Comparison of ENCODE assay signal across 9 mouse cellular contexts in genomic region chr15:99778148-99778547, GRCm38 (mm10). TPM values are rescaled to one million over a fixed set of nuclear protein-coding genes. Genes with fewer than 3 reads are reported as not detected.
A peak's percentile ranks its signal among the peaks of the same experiment; 100 is the strongest.
DNase-seq lines count a peak whose midpoint lies in the region; ATAC-seq and TF ChIP-seq lines count a peak whose summit lies in the region.
"Had no signal": no experiment of that assay in that cellular context is flagged by ENCODE, and none has a peak within 500 bp of the region (broad histone marks: within the 10 kb centered on the region; RNA-seq: fewer than 3 reads in every experiment).

No protein-coding gene starts in this region.

- no peak overlapping the region for H3K9ac ChIP-seq in forebrain, embryonic 15.5 days (replicated peaks)
- no peak overlapping the region for H3K9ac ChIP-seq in forebrain, embryonic 13.5 days
- H3K9ac ChIP-seq in liver, embryonic 14.5 days (replicated peaks): no peak overlapping the region
- no peak overlapping the region for H3K9ac ChIP-seq in liver, embryonic 11.5 days (ENCODE audit: low read depth, low read length)
- H3K9ac ChIP-seq: liver, embryonic 15.5 days had no signal

- H3K4me3 ChIP-seq in forebrain, embryonic 15.5 days: no peak overlapping the region
- H3K4me3 ChIP-seq in forebrain, embryonic 13.5 days: no peak overlapping the region
- H3K4me3 ChIP-seq in liver, embryonic 14.5 days (ENCODE audit: insufficient read depth in 1 of 2, low read depth in 2 of 2, low read length in 2 of 2): no peak overlapping the region
- no peak overlapping the region for H3K4me3 ChIP-seq in liver, embryonic 11.5 days (ENCODE audit: low read depth, low read length)
- H3K4me3 ChIP-seq: liver, embryonic 15.5 days had no signal

- TF ChIP-seq CTCF in liver, embryonic 14.5 days (IDR thresholded peaks at IDR 0.05; ENCODE audit: low read depth): peak; percentile 69

- H3K4me2 ChIP-seq in forebrain, embryonic 15.5 days (replicated peaks): no peak overlapping the region
- H3K4me2 ChIP-seq in forebrain, embryonic 13.5 days: no peak overlapping the region
- no peak overlapping the region for H3K4me2 ChIP-seq in liver, embryonic 14.5 days (ENCODE audit: low read depth)
- H3K4me2 ChIP-seq in liver, embryonic 11.5 days: no peak overlapping the region
- H3K4me2 ChIP-seq: liver, embryonic 15.5 days had no signal

- H3K27ac ChIP-seq in forebrain, embryonic 15.5 days (replicated peaks): no peak overlapping the region
- no peak overlapping the region for H3K27ac ChIP-seq in forebrain, embryonic 13.5 days
- H3K27ac ChIP-seq in liver, embryonic 14.5 days: no peak overlapping the region
- no peak overlapping the region for H3K27ac ChIP-seq in liver, embryonic 11.5 days (ENCODE audit: low read depth, low read length)
- H3K27ac ChIP-seq: liver, embryonic 15.5 days had no signal

- TF ChIP-seq EP300 in liver, embryonic 14.5 days (IDR thresholded peaks at IDR 0.05; ENCODE audit: low read depth): no peak

- H3K4me1 ChIP-seq in forebrain, embryonic 15.5 days: no peaks in the 10 kb centered on the region
- H3K4me1 ChIP-seq in forebrain, embryonic 13.5 days: no peaks in the 10 kb centered on the region
- H3K4me1 ChIP-seq in liver, embryonic 14.5 days (replicated peaks; ENCODE audit: control insufficient read depth in 2 of 2, insufficient read depth in 2 of 2, low read length in 1 of 2): no peaks in the 10 kb centered on the region
- no peaks in the 10 kb centered on the region for H3K4me1 ChIP-seq in liver, embryonic 11.5 days (replicated peaks; ENCODE audit: control insufficient read depth, insufficient read depth, low read length)
- H3K4me1 ChIP-seq: liver, embryonic 15.5 days had no signal

- peak in 1 of 3 experiments; percentile 13 for DNase-seq in liver, embryonic 14.5 days (ENCODE audit: low read depth in 3 of 3, low spot score in 3 of 3)
- DNase-seq in liver, embryonic 11.5 days (ENCODE audit: low spot score): no peak
- peak; percentile 65 for DNase-seq in brain, adult 2 months (ENCODE audit: low read depth, low spot score)
- DNase-seq in lung, postnatal 14 days: peak; percentile 45
- no peak for DNase-seq in right cerebral cortex, postnatal 25 days
- DNase-seq in urinary bladder, postnatal 14 days (ENCODE audit: low spot score): no peak

- WGBS in forebrain, embryonic 15.5 days: 22% methylated on average over 7 of the region's 7 CpGs
- 21% methylated on average over 7 of the region's 7 CpGs for WGBS in forebrain, embryonic 13.5 days
- WGBS in liver, embryonic 14.5 days (ENCODE audit: insufficient replicate concordance): 23% methylated on average over 7 of the region's 7 CpGs
- 32% methylated on average over 7 of the region's 7 CpGs for WGBS in liver, embryonic 11.5 days

- ATAC-seq in forebrain, embryonic 15.5 days (replicated peaks): 0 out of 2 replicates have a peak, but pooled peaks have one; percentile 53
- no peak; the same call in 1 of the 2 replicates for ATAC-seq in forebrain, embryonic 13.5 days
- no peak for ATAC-seq in liver, embryonic 14.5 days (ENCODE audit: insufficient read depth)
- ATAC-seq in liver, embryonic 11.5 days (replicated peaks; ENCODE audit: low FRiP score): no peak

- H3K27me3 ChIP-seq in forebrain, embryonic 15.5 days: no peaks in the 10 kb centered on the region
- H3K27me3 ChIP-seq in forebrain, embryonic 13.5 days: no peaks in the 10 kb centered on the region
- H3K27me3 ChIP-seq in liver, embryonic 14.5 days (ENCODE audit: control insufficient read depth, insufficient read depth, low read length): no peaks in the 10 kb centered on the region
- H3K27me3 ChIP-seq in liver, embryonic 11.5 days (replicated peaks; ENCODE audit: control insufficient read depth, insufficient read depth, low read length): no peaks in the 10 kb centered on the region
- H3K27me3 ChIP-seq: liver, embryonic 15.5 days had no signal

- no peaks in the 10 kb centered on the region for H3K9me3 ChIP-seq in forebrain, embryonic 15.5 days
- H3K9me3 ChIP-seq in forebrain, embryonic 13.5 days (replicated peaks): no peaks in the 10 kb centered on the region
- H3K9me3 ChIP-seq in liver, embryonic 14.5 days (ENCODE audit: control insufficient read depth, low read length): no peaks in the 10 kb centered on the region
- no peaks in the 10 kb centered on the region for H3K9me3 ChIP-seq in liver, embryonic 11.5 days (ENCODE audit: control insufficient read depth, low read length)
- H3K9me3 ChIP-seq: liver, embryonic 15.5 days had no signal

- peaks cover 22% of the 10 kb centered on the region for H3K36me3 ChIP-seq in forebrain, embryonic 15.5 days
- peaks cover 35% of the 10 kb centered on the region for H3K36me3 ChIP-seq in forebrain, embryonic 13.5 days (ENCODE audit: poor library complexity, severe bottlenecking)
- no peaks in the 10 kb centered on the region for H3K36me3 ChIP-seq in liver, embryonic 14.5 days (replicated peaks; ENCODE audit: control insufficient read depth, insufficient read depth, low read depth)
- H3K36me3 ChIP-seq in liver, embryonic 11.5 days (ENCODE audit: control insufficient read depth, insufficient read depth, low read length): peaks cover 7% of the 10 kb centered on the region; the same call in 1 of the 2 replicates

RNA-seq across cellular contexts. Expression of gene Cers5, which starts 5.5 kb away (rescaled TPM):
- polyA plus RNA-seq in forebrain, embryonic 15.5 days (2015; fragmentation: Nextera tagmentation; extraction: Ambion mirVana): 69.4 and 69.7 TPM in 2 replicates
- 62.6 and 67.2 TPM in 2 replicates for polyA plus RNA-seq in forebrain, embryonic 13.5 days (2015; fragmentation: Nextera tagmentation; extraction: Ambion mirVana)
- 4.4 and 5.4 TPM in 2 replicates for polyA plus RNA-seq in liver, embryonic 14.5 days (2012; rRNA removed)
- 7.7 and 8.7 TPM in 2 replicates for polyA plus RNA-seq in liver, embryonic 14.5 days (2014; fragmentation: Nextera tagmentation; extraction: Ambion mirVana)
- polyA plus RNA-seq in liver, embryonic 11.5 days (2014; fragmentation: Nextera tagmentation; extraction: Ambion mirVana): 32.3 and 34.7 TPM in 2 replicates

RNA-seq across cellular contexts. Expression of gene Cox14, which starts 52.7 kb away (rescaled TPM):
- polyA plus RNA-seq in forebrain, embryonic 15.5 days (2015; fragmentation: Nextera tagmentation; extraction: Ambion mirVana): 175 and 190 TPM in 2 replicates
- polyA plus RNA-seq in forebrain, embryonic 13.5 days (2015; fragmentation: Nextera tagmentation; extraction: Ambion mirVana): 177 and 190 TPM in 2 replicates
- 67.6 and 77.0 TPM in 2 replicates for polyA plus RNA-seq in liver, embryonic 14.5 days (2012; rRNA removed)
- polyA plus RNA-seq in liver, embryonic 14.5 days (2014; fragmentation: Nextera tagmentation; extraction: Ambion mirVana): 81.4 and 84.9 TPM in 2 replicates
- polyA plus RNA-seq in liver, embryonic 11.5 days (2014; fragmentation: Nextera tagmentation; extraction: Ambion mirVana): 134 and 153 TPM in 2 replicates

Comparison
In these comparisons a context has a peak if more than half of its experiments do, and no peak if none do; other contexts are left out.
1. DNase-seq: peak in brain, adult 2 months (single experiment) and lung, postnatal 14 days (single experiment); none in liver, embryonic 11.5 days (single experiment), right cerebral cortex, postnatal 25 days (single experiment) and urinary bladder, postnatal 14 days (single experiment).